Mouse (Mus musculus): ENCODE data around the gene Apbb2. TPM values are rescaled to one million over a fixed set of nuclear protein-coding genes. Genes with fewer than 3 reads are reported as not detected.
A peak's percentile ranks its signal among the peaks of the same experiment; 100 is the strongest.

Apbb2 gene
- 10 to 100 TPM; 55.9 to 59.5 TPM for total RNA-seq (2021)
- long read RNA-seq, full-length matches to known transcripts = 3 of 46 reads
- long read RNA-seq, partial matches to known transcripts = 2 of 46 reads
- long read RNA-seq, other reads (novel, unspliced or antisense) = 41 of 46 reads

- DNase-seq (ENCODE audit: low spot score in 2 of 2) = peak; percentile 96
Observed at GRCm38 (mm10) chr5:66618597-66618996, at the start of gene Apbb2. TSS of gene Apbb2 (minus strand) at chr5:66618784.

GRCm38 (mm10) chr5:66654220-66654619 lies 35.6 kb upstream of the Apbb2 start:
- DNase-seq (ENCODE audit: low spot score in 2 of 2) = peak in 1 of 2 experiments; percentile 51

GRCm38 (mm10) chr5:66647504-66647903 lies 28.9 kb upstream of the Apbb2 start:
- no peak for DNase-seq (ENCODE audit: low spot score in 2 of 2)

- DNase-seq (ENCODE audit: low spot score in 2 of 2) = no peak
Observed at GRCm38 (mm10) chr5:66643260-66643659, 24.7 kb upstream of the Apbb2 start.

GRCm38 (mm10) chr5:66642156-66642555 lies 23.6 kb upstream of the Apbb2 start:
- DNase-seq (ENCODE audit: low spot score in 2 of 2) = no peak

- DNase-seq (ENCODE audit: low spot score in 2 of 2) = no peak
Observed at GRCm38 (mm10) chr5:66635459-66636079, 17.0 kb upstream of the Apbb2 start.

- DNase-seq (ENCODE audit: low spot score in 2 of 2) = no peak
Observed at GRCm38 (mm10) chr5:66627805-66628204, 9.2 kb upstream of the Apbb2 start.

- peak; percentile 73 to 84 for DNase-seq (ENCODE audit: low spot score in 2 of 2)
Observed at GRCm38 (mm10) chr5:66620191-66620625, 1.6 kb upstream of the Apbb2 start.

- no peak for DNase-seq (ENCODE audit: low spot score in 2 of 2)
Observed at GRCm38 (mm10) chr5:66619675-66620074, 1.1 kb upstream of the Apbb2 start.

GRCm38 (mm10) chr5:66619195-66619594 lies 611 bp upstream of the Apbb2 start:
- peak in 1 of 2 experiments; percentile 13 for DNase-seq (ENCODE audit: low spot score in 2 of 2)

GRCm38 (mm10) chr5:66617921-66618460 lies 593 bp downstream of the Apbb2 start:
- DNase-seq (ENCODE audit: low spot score in 2 of 2) = peak in 1 of 2 experiments; percentile 20

GRCm38 (mm10) chr5:66614940-66615339 lies 3.6 kb downstream of the Apbb2 start:
- DNase-seq (ENCODE audit: low spot score in 2 of 2) = no peak

- no peak for DNase-seq (ENCODE audit: low spot score in 2 of 2)
Observed at GRCm38 (mm10) chr5:66613725-66614124, 4.9 kb downstream of the Apbb2 start.

- DNase-seq (ENCODE audit: low spot score in 2 of 2) = no peak
Observed at GRCm38 (mm10) chr5:66612964-66613363, 5.6 kb downstream of the Apbb2 start.

GRCm38 (mm10) chr5:66611851-66612250 lies 6.7 kb downstream of the Apbb2 start:
- no peak for DNase-seq (ENCODE audit: low spot score in 2 of 2)

GRCm38 (mm10) chr5:66611361-66611760 lies 7.2 kb downstream of the Apbb2 start:
- DNase-seq (ENCODE audit: low spot score in 2 of 2) = no peak

GRCm38 (mm10) chr5:66610270-66610669 lies 8.3 kb downstream of the Apbb2 start:
- no peak for DNase-seq (ENCODE audit: low spot score in 2 of 2)

- DNase-seq (ENCODE audit: low spot score in 2 of 2) = no peak
Observed at GRCm38 (mm10) chr5:66609306-66609705, 9.3 kb downstream of the Apbb2 start.

- DNase-seq (ENCODE audit: low spot score in 2 of 2) = no peak
Observed at GRCm38 (mm10) chr5:66607801-66608200, 10.8 kb downstream of the Apbb2 start.

- no peak for DNase-seq (ENCODE audit: low spot score in 2 of 2)
Observed at GRCm38 (mm10) chr5:66607201-66607600, 11.4 kb downstream of the Apbb2 start.

- no peak for DNase-seq (ENCODE audit: low spot score in 2 of 2)
Observed at GRCm38 (mm10) chr5:66605636-66606035, 12.9 kb downstream of the Apbb2 start.

GRCm38 (mm10) chr5:66604423-66604822 lies 14.2 kb downstream of the Apbb2 start:
- DNase-seq (ENCODE audit: low spot score in 2 of 2) = no peak

GRCm38 (mm10) chr5:66603746-66604145 lies 14.8 kb downstream of the Apbb2 start:
- no peak for DNase-seq (ENCODE audit: low spot score in 2 of 2)
